Mouse (Mus musculus): ENCODE data around the gene Chac1.
A peak's percentile ranks its signal among the peaks of the same experiment; 100 is the strongest.

Gene Chac1

GRCm38 (mm10) chr2:119327942-119328526, 23.0 kb upstream of the Chac1 start:
- DNase-seq (ENCODE audit: low spot score) = no peak

- no peak for DNase-seq (ENCODE audit: low spot score)
Measured at GRCm38 (mm10) chr2:119328546-119328945, 22.5 kb upstream of the Chac1 start.

- DNase-seq (ENCODE audit: low spot score) = no peak
Measured at GRCm38 (mm10) chr2:119329123-119329817, 21.8 kb upstream of the Chac1 start.

GRCm38 (mm10) chr2:119330795-119331194, 20.2 kb upstream of the Chac1 start:
- no peak for DNase-seq (ENCODE audit: low spot score)

GRCm38 (mm10) chr2:119332177-119332661, 18.8 kb upstream of the Chac1 start:
- no peak for DNase-seq (ENCODE audit: low spot score)

GRCm38 (mm10) chr2:119334135-119334534, 16.9 kb upstream of the Chac1 start:
- no peak for DNase-seq (ENCODE audit: low spot score)

GRCm38 (mm10) chr2:119334964-119335525, 16.0 kb upstream of the Chac1 start:
- DNase-seq (ENCODE audit: low spot score) = no peak

- DNase-seq (ENCODE audit: low spot score) = no peak
Measured at GRCm38 (mm10) chr2:119335535-119335934, 15.5 kb upstream of the Chac1 start.

- DNase-seq (ENCODE audit: low spot score) = no peak
Measured at GRCm38 (mm10) chr2:119336002-119336401, 15.0 kb upstream of the Chac1 start.

GRCm38 (mm10) chr2:119336470-119336869, 14.6 kb upstream of the Chac1 start:
- DNase-seq (ENCODE audit: low spot score) = no peak

- DNase-seq (ENCODE audit: low spot score) = peak; percentile 90
Measured at GRCm38 (mm10) chr2:119337425-119338265, 13.4 kb upstream of the Chac1 start.

GRCm38 (mm10) chr2:119344537-119345138, 6.4 kb upstream of the Chac1 start:
- no peak for DNase-seq (ENCODE audit: low spot score)

- no peak for DNase-seq (ENCODE audit: low spot score)
Measured at GRCm38 (mm10) chr2:119353707-119354106, 2.7 kb downstream of the Chac1 start.

- DNase-seq (ENCODE audit: low spot score) = peak; percentile 30
Measured at GRCm38 (mm10) chr2:119355089-119355488, 4.1 kb downstream of the Chac1 start.

GRCm38 (mm10) chr2:119355651-119356050, 4.6 kb downstream of the Chac1 start:
- no peak for DNase-seq (ENCODE audit: low spot score)

GRCm38 (mm10) chr2:119356310-119356709, 5.3 kb downstream of the Chac1 start:
- no peak for DNase-seq (ENCODE audit: low spot score)

- no peak for DNase-seq (ENCODE audit: low spot score)
Measured at GRCm38 (mm10) chr2:119356805-119357204, 5.8 kb downstream of the Chac1 start.

- DNase-seq (ENCODE audit: low spot score) = no peak
Measured at GRCm38 (mm10) chr2:119358249-119358648, 7.2 kb downstream of the Chac1 start.

GRCm38 (mm10) chr2:119359721-119360291, 8.8 kb downstream of the Chac1 start:
- no peak for DNase-seq (ENCODE audit: low spot score)

GRCm38 (mm10) chr2:119364969-119365368, 13.9 kb downstream of the Chac1 start:
- DNase-seq (ENCODE audit: low spot score) = no peak

- DNase-seq (ENCODE audit: low spot score) = no peak
Measured at GRCm38 (mm10) chr2:119367346-119367745, 16.3 kb downstream of the Chac1 start.

- DNase-seq (ENCODE audit: low spot score) = peak; percentile 23
Measured at GRCm38 (mm10) chr2:119370116-119370515, 19.1 kb downstream of the Chac1 start.

Data from ovary, postnatal 36 days (tissue).